In genomic region chr12:70679701-70680425, GRCm38 (mm10) we compare ENCODE assay signal across 8 mouse cellular contexts.
DNase-seq lines count a peak whose midpoint lies in the region; ATAC-seq and TF ChIP-seq lines count a peak whose summit lies in the region.

No protein-coding gene starts in this region.

- H3K9ac ChIP-seq in forebrain, postnatal 0 days, result no peak overlapping the region
- no peak overlapping the region for H3K9ac ChIP-seq in midbrain, embryonic 15.5 days

- 45% methylated on average over 20 of the region's 20 CpGs for WGBS in forebrain, postnatal 0 days
- WGBS in midbrain, embryonic 15.5 days, result 68% methylated on average over 20 of the region's 20 CpGs

- peak; percentile 91 for ATAC-seq in forebrain, postnatal 0 days
- peak; percentile 33; the same call in 1 of the 2 replicates for ATAC-seq in midbrain, embryonic 15.5 days (replicated peaks)
- ATAC-seq in megakaryocyte progenitor cell, adult 5-6 weeks (replicated peaks; ENCODE audit: poor library complexity), result no peak
- ATAC-seq in inflammation-experienced regulatory T-cells, adult 6 months, result no peak

- 0 out of 2 replicates have a peak overlapping the region, but pooled peaks have one; percentile 29 for H3K27ac ChIP-seq in forebrain, postnatal 0 days (ENCODE audit: low read depth, low read length)
- peak overlapping the region; percentile 48; the same call in 1 of the 2 replicates for H3K27ac ChIP-seq in midbrain, embryonic 15.5 days

- H3K36me3 ChIP-seq in forebrain, postnatal 0 days (ENCODE audit: insufficient read depth), result no peaks in the 10 kb centered on the region
- H3K36me3 ChIP-seq in midbrain, embryonic 15.5 days (replicated peaks), result no peaks in the 10 kb centered on the region

- no peak overlapping the region for H3K4me3 ChIP-seq in forebrain, postnatal 0 days (ENCODE audit: low read depth, low read length)
- no peak overlapping the region for H3K4me3 ChIP-seq in midbrain, embryonic 15.5 days

- H3K9me3 ChIP-seq in forebrain, postnatal 0 days (ENCODE audit: low read length), result no peaks in the 10 kb centered on the region
- H3K9me3 ChIP-seq in midbrain, embryonic 15.5 days, result no peaks in the 10 kb centered on the region

- no peak overlapping the region for H3K4me2 ChIP-seq in forebrain, postnatal 0 days (ENCODE audit: low read depth)
- no peak overlapping the region for H3K4me2 ChIP-seq in midbrain, embryonic 15.5 days

- H3K27me3 ChIP-seq in forebrain, postnatal 0 days (ENCODE audit: insufficient read depth, low read length), result no peaks in the 10 kb centered on the region
- no peaks in the 10 kb centered on the region for H3K27me3 ChIP-seq in midbrain, embryonic 15.5 days (replicated peaks)

- no peaks in the 10 kb centered on the region for H3K4me1 ChIP-seq in forebrain, postnatal 0 days (ENCODE audit: insufficient read depth)
- H3K4me1 ChIP-seq in midbrain, embryonic 15.5 days, result no peaks in the 10 kb centered on the region

- peak; percentile 38 for DNase-seq in layer of hippocampus, adult 11-12 months (ENCODE audit: low spot score)
- DNase-seq in layer of hippocampus, adult 8-10 months (ENCODE audit: low spot score in 2 of 2), result no peak
- DNase-seq in forebrain, postnatal 0 days, result peak; percentile 75
- peak; percentile 44 to 49 for DNase-seq in heart, postnatal 36 days
- no peak for DNase-seq in B cell, adult 2 months

- peak; percentile 48 for TF ChIP-seq CTCF in forebrain, postnatal 0 days (IDR thresholded peaks at IDR 0.05; ENCODE audit: low read depth)

- intact Hi-C loops in heart, postnatal 36 days (cut with DNase I), result no loop called here

Comparison
In these comparisons a context has a peak if more than half of its experiments do, and no peak if none do; other contexts are left out.
1. DNase-seq: peak in layer of hippocampus, adult 11-12 months (single experiment), forebrain, postnatal 0 days (single experiment) and heart, postnatal 36 days (2 of 2); none in layer of hippocampus, adult 8-10 months (0 of 2) and B cell, adult 2 months (0 of 2).
2. ATAC-seq: peak in forebrain, postnatal 0 days (single experiment) and midbrain, embryonic 15.5 days (single experiment); none in megakaryocyte progenitor cell, adult 5-6 weeks (single experiment) and inflammation-experienced regulatory T-cells, adult 6 months (single experiment).